Mouse (Mus musculus) limb, embryonic 10.5 days (tissue): ENCODE data around the gene Nupl2. TPM values are rescaled to one million over a fixed set of nuclear protein-coding genes. Genes with fewer than 3 reads are reported as not detected.

Source experiments
- DNase-seq: peaks from one replicate; pipeline ENCODE4 v3.0.0-alpha.2; 2017; ENCODE audit warnings: low spot score
- H3K27ac ChIP-seq: fragments of 300-500 bp; sonication (generic); 2 replicates; pipeline ENCODE4 v1.5.1; 2016; ENCODE audit warnings: mild to moderate bottlenecking
- H3K27me3 ChIP-seq: fragments of 300-500 bp; sonication (generic); 2 replicates; pipeline ENCODE4 v1.6.1; 2016; ENCODE audit warnings: low read depth, mild to moderate bottlenecking; ENCODE audit not compliant: poor library complexity, severe bottlenecking
- H3K36me3 ChIP-seq: fragments of 300-500 bp; sonication (generic); 2 replicates; pipeline ENCODE4 v1.6.1; 2016; ENCODE audit warnings: mild to moderate bottlenecking, moderate library complexity
- H3K4me1 ChIP-seq: fragments of 300-500 bp; sonication (generic); 2 replicates; pipeline ENCODE4 v1.6.1; 2016
- H3K4me3 ChIP-seq: fragments of 300-500 bp; sonication (generic); 2 replicates; pipeline ENCODE4 v1.5.1; 2016; ENCODE audit warnings: mild to moderate bottlenecking, moderate library complexity
- H3K9me3 ChIP-seq: fragments of 300-500 bp; sonication (generic); replicated peaks from 2 replicates; pipeline ENCODE4 v1.6.1; 2016; ENCODE audit warnings: mild to moderate bottlenecking
- WGBS: fragments of 180-500 bp; shearing (Covaris S2); methylation state at CpG from one replicate; pipeline ENCODE4 v1.1.7; 2016; 5-methylcytosine and 5-hydroxymethylcytosine counted together
- polyA plus RNA-seq: library from polyadenylated mRNA; unstranded; fragments of >200 nt; fragmentation: Nextera tagmentation; extraction: Ambion mirVana; gene quantifications from 2 replicates; pipeline ENCODE4 v1.2.1, GENCODE M21; 2016

Nupl2 gene
- polyA plus RNA-seq, 1 experiment from 2014 or later = 22.0 TPM

DNA sequence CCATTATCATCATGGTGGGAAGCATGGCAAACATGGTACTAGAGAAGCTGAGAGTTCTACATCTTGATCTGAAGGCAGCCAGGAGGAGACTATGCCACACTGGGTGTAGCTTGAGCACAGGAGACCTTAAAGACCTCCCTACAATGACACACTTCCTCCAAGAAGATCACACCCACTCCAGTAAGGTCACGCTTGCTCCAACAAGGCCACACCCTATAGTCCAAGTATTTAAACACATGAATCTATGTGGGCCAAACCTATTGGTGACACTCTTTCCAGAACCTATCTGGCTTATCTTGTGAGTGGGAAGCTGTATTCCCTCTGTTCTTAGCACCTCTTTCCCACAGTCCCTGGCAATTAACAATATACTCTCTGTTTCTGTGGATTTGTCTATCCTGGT lies 50.1 kb downstream of the Nupl2 start:
- Histone ChIP-seq H3K4me3 (no peak overlapping the region), H3K27me3 (peaks cover 13% of the 10 kb centered on the region), H3K4me1 (no peaks in the 10 kb centered on the region), H3K27ac (no peak overlapping the region), H3K9me3 (no peaks in the 10 kb centered on the region), H3K36me3 (no peaks in the 10 kb centered on the region)
- DNase-seq = no peak
- WGBS = 93% methylated on average over 1 of the region's 1 CpGs

Other genes with a start within 250 kb of the Nupl2 start
- 15.8 and 23.3 TPM in 2 replicates for gene Fam126a, start 134.3 kb upstream of the Nupl2 start, polyA plus RNA-seq
- 46.8 and 51.1 TPM in 2 replicates for gene Klhl7, start 64.4 kb upstream of the Nupl2 start, polyA plus RNA-seq
- gene Kcnh2, start 186.6 kb downstream of the Nupl2 start, polyA plus RNA-seq = 15.0 and 19.3 TPM in 2 replicates
- gene Nos3, start 199.8 kb downstream of the Nupl2 start, polyA plus RNA-seq = 8.4 and 8.9 TPM in 2 replicates
- 1.4 and 2.1 TPM in 2 replicates for gene Atg9b, start 227.2 kb downstream of the Nupl2 start, polyA plus RNA-seq
- 56.6 and 56.7 TPM in 2 replicates for gene Abcb8, start 228.7 kb downstream of the Nupl2 start, polyA plus RNA-seq
- 0.13 and 0.30 TPM in 2 replicates for gene Asic3, start 248.4 kb downstream of the Nupl2 start, polyA plus RNA-seq